In the genomic region with DNA sequence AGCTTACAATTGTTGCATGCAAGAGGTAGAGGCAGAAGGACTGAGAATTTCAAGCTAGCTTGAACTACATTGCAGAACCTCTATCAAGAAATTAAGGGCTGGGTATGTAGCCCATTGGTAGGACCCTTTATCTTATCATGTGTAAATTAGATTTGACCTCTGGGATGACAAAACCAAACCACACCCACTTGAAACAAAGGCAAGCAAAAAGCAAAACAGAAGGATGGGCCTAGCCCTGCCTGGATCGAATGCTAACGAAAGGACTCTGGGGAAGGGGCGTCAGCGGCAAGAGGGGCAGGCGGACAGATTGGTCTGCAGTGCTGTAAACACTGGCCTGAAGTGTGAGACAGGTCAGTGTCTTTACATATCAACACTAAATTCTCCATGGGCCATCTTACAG, we compare ENCODE assay signal across 36 mouse cellular contexts. TPM values are rescaled to one million over a fixed set of nuclear protein-coding genes. Genes with fewer than 3 reads are reported as not detected.
"Had no signal": no experiment of that assay in that cellular context is flagged by ENCODE, and none has a peak within 500 bp of the region (broad histone marks: within the 10 kb centered on the region; RNA-seq: fewer than 3 reads in every experiment).

No protein-coding gene starts in this region.

- H3K4me2 ChIP-seq: limb, embryonic 12.5 days; limb, embryonic 13.5 days; limb, embryonic 15.5 days; liver, embryonic 11.5 days; liver, embryonic 12.5 days; liver, embryonic 13.5 days; liver, embryonic 15.5 days; lung, embryonic 14.5 days; lung, embryonic 15.5 days; midbrain, embryonic 11.5 days; midbrain, embryonic 12.5 days; midbrain, embryonic 13.5 days; midbrain, embryonic 15.5 days; neural tube, embryonic 12.5 days; neural tube, embryonic 13.5 days had no signal

- H3K27ac ChIP-seq: limb, embryonic 10.5 days; limb, embryonic 12.5 days; limb, embryonic 13.5 days; limb, embryonic 15.5 days; liver, embryonic 12.5 days; liver, embryonic 13.5 days; liver, embryonic 14.5 days; liver, embryonic 15.5 days; lung, embryonic 15.5 days; macrophage; midbrain, embryonic 10.5 days; midbrain, embryonic 12.5 days; midbrain, embryonic 13.5 days; midbrain, embryonic 15.5 days; neural tube, embryonic 12.5 days; neural tube, embryonic 13.5 days had no signal

- H3K4me1 ChIP-seq: limb, embryonic 13.5 days; liver, embryonic 12.5 days; liver, embryonic 13.5 days; liver, embryonic 15.5 days; lung, embryonic 15.5 days; midbrain, embryonic 12.5 days; midbrain, embryonic 15.5 days had no signal

- H3K4me3 ChIP-seq: limb, embryonic 10.5 days; limb, embryonic 12.5 days; limb, embryonic 13.5 days; limb, embryonic 15.5 days; liver, embryonic 12.5 days; liver, embryonic 13.5 days; liver, embryonic 15.5 days; lung, embryonic 15.5 days; megakaryocyte, embryonic 14.5 days; midbrain, embryonic 10.5 days; midbrain, embryonic 12.5 days; midbrain, embryonic 13.5 days; midbrain, embryonic 15.5 days; myocyte; neural tube, embryonic 12.5 days; neural tube, embryonic 13.5 days had no signal

- H3K9ac ChIP-seq: limb, embryonic 12.5 days; limb, embryonic 13.5 days; limb, embryonic 15.5 days; liver, embryonic 12.5 days; liver, embryonic 13.5 days; liver, embryonic 14.5 days; liver, embryonic 15.5 days; liver, postnatal 0 days; lung, embryonic 14.5 days; lung, embryonic 15.5 days; midbrain, embryonic 12.5 days; midbrain, embryonic 13.5 days; midbrain, embryonic 15.5 days; neural tube, embryonic 12.5 days; neural tube, embryonic 13.5 days had no signal

- DNase-seq: left cerebral cortex, postnatal 4 days; liver; liver, embryonic 13.5 days; liver, postnatal 0 days; lung, adult 18-20 months; lung, adult 2 months; lung, embryonic 14.5 days; lung, postnatal 10 days; lung, postnatal 14 days; lung, postnatal 36 days; lung, postnatal 4 days; midbrain, embryonic 14.5 days had no signal

- H3K9me3 ChIP-seq: limb, embryonic 10.5 days; limb, embryonic 12.5 days; limb, embryonic 13.5 days; limb, embryonic 15.5 days; liver, embryonic 12.5 days; liver, embryonic 13.5 days; liver, embryonic 15.5 days; lung, embryonic 15.5 days; megakaryocyte, embryonic 14.5 days; midbrain, embryonic 10.5 days; midbrain, embryonic 12.5 days; midbrain, embryonic 13.5 days; midbrain, embryonic 15.5 days; neural tube, embryonic 12.5 days; neural tube, embryonic 13.5 days had no signal

- ATAC-seq: liver, embryonic 12.5 days; liver, postnatal 0 days; lung, postnatal 0 days; midbrain, embryonic 13.5 days; midbrain, embryonic 15.5 days; midbrain, embryonic 16.5 days had no signal

- H3K36me3 ChIP-seq: limb, embryonic 10.5 days; limb, embryonic 12.5 days; limb, embryonic 13.5 days; limb, embryonic 15.5 days; liver, embryonic 12.5 days; liver, embryonic 13.5 days; liver, embryonic 15.5 days; lung, embryonic 15.5 days; midbrain, embryonic 10.5 days; midbrain, embryonic 12.5 days; midbrain, embryonic 13.5 days; midbrain, embryonic 15.5 days; neural tube, embryonic 12.5 days; neural tube, embryonic 13.5 days had no signal

RNA-seq across cellular contexts. Expression of gene Nkx6-2, which starts 8.7 kb away (rescaled TPM):
- polyA plus RNA-seq: limb, embryonic 10.5 days; limb, embryonic 11.5 days; limb, embryonic 12.5 days; liver, adult 2 months; liver, embryonic 14.5 days; liver, embryonic 15.5 days; liver, embryonic 16.5 days; liver, postnatal 0 days; lung, embryonic 14.5 days; macrophage; myocyte had no signal
